Mouse (Mus musculus): ENCODE results near the gene Apoa1. TPM values are rescaled to one million over a fixed set of nuclear protein-coding genes. Genes with fewer than 3 reads are reported as not detected.
A peak's percentile ranks its signal among the peaks of the same experiment; 100 is the strongest.

The Apoa1 gene
- polyA plus RNA-seq, 1 experiment from 2014 or later = 2.9 TPM

DNA sequence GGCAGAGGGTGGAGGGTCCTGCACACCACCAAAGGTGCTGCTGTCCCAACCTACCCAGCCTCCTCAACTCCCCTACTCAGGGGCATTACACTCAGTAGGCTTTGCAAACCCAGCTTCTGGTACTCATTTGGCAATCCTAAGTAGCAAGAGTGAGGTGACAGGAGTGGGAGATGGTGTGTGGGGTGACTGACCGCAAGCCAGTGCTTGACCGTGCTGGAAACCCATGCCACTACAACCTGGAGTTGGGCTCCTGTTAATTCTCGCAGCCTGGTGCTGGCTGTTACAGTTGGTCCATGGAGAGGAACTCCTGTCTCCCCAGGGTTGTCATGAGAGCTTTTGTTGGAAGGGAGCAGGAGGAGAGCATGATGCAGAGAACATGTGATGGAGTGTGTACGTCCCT, 42.4 kb downstream of the Apoa1 start:
- peaks cover under 1% of the 10 kb centered on the region; the same call in 1 of the 2 replicates for H3K36me3 ChIP-seq (ENCODE audit: control insufficient read depth, insufficient read depth, low read length)
- H3K9me3 ChIP-seq (ENCODE audit: control insufficient read depth, low read length) = no peaks in the 10 kb centered on the region
- H3K27me3 ChIP-seq (ENCODE audit: control insufficient read depth, insufficient read depth, low read length) = peaks cover 4% of the 10 kb centered on the region; the same call in 1 of the 2 replicates
- no peak overlapping the region for H3K4me3 ChIP-seq (ENCODE audit: low read depth, low read length)
- H3K4me2 ChIP-seq (ENCODE audit: low read depth, severe bottlenecking) = no peak overlapping the region
- 89% methylated on average over 4 of the region's 4 CpGs for WGBS
- H3K4me1 ChIP-seq (ENCODE audit: control insufficient read depth, insufficient read depth, low read length) = 0 out of 2 replicates have a peak, but pooled peaks cover 3% of the 10 kb centered on the region
- no peak overlapping the region for H3K27ac ChIP-seq (replicated peaks; ENCODE audit: low read depth, low read length)
- ATAC-seq (ENCODE audit: insufficient number of reproducible peaks, low FRiP score, low TSS enrichment, low read depth) (no peak), DNase-seq (ENCODE audit: low spot score) (no peak)
- H3K9ac ChIP-seq (ENCODE audit: low read length) = no peak overlapping the region

DNA sequence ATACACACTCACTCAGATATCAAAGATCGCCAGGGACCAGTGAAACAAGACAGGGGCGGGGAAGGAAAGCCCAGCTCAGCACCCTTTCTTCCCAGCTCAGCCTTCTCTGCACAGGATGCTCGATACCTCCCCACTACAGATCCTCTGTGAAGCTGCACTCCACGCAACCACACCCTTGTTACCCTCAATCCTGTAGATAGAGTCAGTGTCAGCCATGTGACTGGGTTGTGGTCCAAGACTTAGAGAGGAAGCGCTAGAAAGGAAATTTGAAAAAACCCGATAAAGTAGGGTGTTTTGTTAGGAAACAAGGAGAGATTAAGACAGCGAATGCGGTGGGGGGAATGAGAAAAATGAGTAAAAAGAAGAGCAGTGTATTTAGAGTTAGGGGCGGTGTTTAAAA, 43.7 kb downstream of the Apoa1 start:
- 84% methylated on average over 9 of the region's 9 CpGs for WGBS
- Histone ChIP-seq H3K27me3 (ENCODE audit: control insufficient read depth, insufficient read depth, low read length) (peaks cover 4% of the 10 kb centered on the region; the same call in 1 of the 2 replicates), H3K4me2 (ENCODE audit: low read depth, severe bottlenecking) (no peak overlapping the region), H3K4me1 (ENCODE audit: control insufficient read depth, insufficient read depth, low read length) (0 out of 2 replicates have a peak, but pooled peaks cover 3% of the 10 kb centered on the region), H3K9me3 (ENCODE audit: control insufficient read depth, low read length) (no peaks in the 10 kb centered on the region), H3K27ac (replicated peaks; ENCODE audit: low read depth, low read length) (no peak overlapping the region), H3K4me3 (ENCODE audit: low read depth, low read length) (no peak overlapping the region), H3K36me3 (ENCODE audit: control insufficient read depth, insufficient read depth, low read length) (peaks cover 6% of the 10 kb centered on the region), H3K9ac (ENCODE audit: low read length) (no peak overlapping the region)
- ATAC-seq (ENCODE audit: insufficient number of reproducible peaks, low FRiP score, low TSS enrichment, low read depth) (no peak), DNase-seq (ENCODE audit: low spot score) (no peak)

GRCm38 (mm10) chr9:46272677-46273454, 44.5 kb downstream of the Apoa1 start, which contains the start of gene Zpr1:
Zpr1 (plus strand) TSS chr9:46273064.
- ATAC-seq (ENCODE audit: insufficient number of reproducible peaks, low FRiP score, low TSS enrichment, low read depth) = peak; percentile 88

GRCm38 (mm10) chr9:46274494-46274893, 46.1 kb downstream of the Apoa1 start:
- no peak for DNase-seq (ENCODE audit: low spot score)
- H3K27ac ChIP-seq (replicated peaks; ENCODE audit: low read depth, low read length) = no peak overlapping the region
- H3K36me3 ChIP-seq (ENCODE audit: control insufficient read depth, insufficient read depth, low read length) = peaks cover 11% of the 10 kb centered on the region
- no peaks in the 10 kb centered on the region for H3K9me3 ChIP-seq (ENCODE audit: control insufficient read depth, low read length)
- H3K4me1 ChIP-seq (ENCODE audit: control insufficient read depth, insufficient read depth, low read length) = 0 out of 2 replicates have a peak, but pooled peaks cover 3% of the 10 kb centered on the region
- no peak overlapping the region for H3K4me2 ChIP-seq (ENCODE audit: low read depth, severe bottlenecking)
- WGBS = 86% methylated on average over 9 of the region's 9 CpGs
- H3K9ac ChIP-seq (ENCODE audit: low read length) = no peak overlapping the region
- ATAC-seq (ENCODE audit: insufficient number of reproducible peaks, low FRiP score, low TSS enrichment, low read depth) = no peak
- H3K27me3 ChIP-seq (ENCODE audit: control insufficient read depth, insufficient read depth, low read length) = peaks cover 4% of the 10 kb centered on the region; the same call in 1 of the 2 replicates
- H3K4me3 ChIP-seq (ENCODE audit: low read depth, low read length) = no peak overlapping the region

More at GRCm38 (mm10) chr9:46272677-46273454, 44.5 kb downstream of the Apoa1 start, which contains the start of gene Zpr1:
- Histone ChIP-seq H3K4me2 (ENCODE audit: low read depth, severe bottlenecking) (peak within 1 kb of the TSS; percentile 84), H3K27me3 (ENCODE audit: control insufficient read depth, insufficient read depth, low read length) (peaks cover 4% of the 10 kb centered on the region; the same call in 1 of the 2 replicates), H3K4me1 (ENCODE audit: control insufficient read depth, insufficient read depth, low read length) (0 out of 2 replicates have a peak, but pooled peaks cover 3% of the 10 kb centered on the region), H3K9me3 (ENCODE audit: control insufficient read depth, low read length) (no peaks in the 10 kb centered on the region), H3K36me3 (ENCODE audit: control insufficient read depth, insufficient read depth, low read length) (peaks cover 6% of the 10 kb centered on the region), H3K4me3 (ENCODE audit: low read depth, low read length) (peak within 1 kb of the TSS; percentile 88), H3K27ac (replicated peaks; ENCODE audit: low read depth, low read length) (no peak within 1 kb of the TSS), H3K9ac (ENCODE audit: low read length) (peak within 1 kb of the TSS; percentile 63)
- 7% methylated on average over 45 of the region's 45 CpGs for WGBS
- peak; percentile 91 for DNase-seq (ENCODE audit: low spot score)

Other genes starting within 250 kb of the Apoa1 start
- gene Pafah1b2, start 215.9 kb upstream of the Apoa1 start, polyA plus RNA-seq (2014; fragmentation: Nextera tagmentation; extraction: Ambion mirVana) = 219 and 224 TPM in 2 replicates
- 10.6 and 10.8 TPM in 2 replicates for gene Sik3, start 215.8 kb upstream of the Apoa1 start, polyA plus RNA-seq (2014; fragmentation: Nextera tagmentation; extraction: Ambion mirVana)
- gene Apoc3, start 7.1 kb downstream of the Apoa1 start, polyA plus RNA-seq (2014; fragmentation: Nextera tagmentation; extraction: Ambion mirVana) = not detected in 2 replicates
- gene Apoa4, start 12.1 kb downstream of the Apoa1 start, polyA plus RNA-seq (2014; fragmentation: Nextera tagmentation; extraction: Ambion mirVana) = not detected in 2 replicates
- 0.08 TPM in 1 of 2 replicates, not detected in the other for gene Apoa5, start 40.1 kb downstream of the Apoa1 start, polyA plus RNA-seq (2014; fragmentation: Nextera tagmentation; extraction: Ambion mirVana)
- 60.4 and 64.2 TPM in 2 replicates for gene Zpr1, start 44.5 kb downstream of the Apoa1 start, polyA plus RNA-seq (2014; fragmentation: Nextera tagmentation; extraction: Ambion mirVana)
- 37.9 and 38.9 TPM in 2 replicates for gene Bud13, start 54.4 kb downstream of the Apoa1 start, polyA plus RNA-seq (2014; fragmentation: Nextera tagmentation; extraction: Ambion mirVana)
- 0.08 TPM in 1 of 2 replicates, not detected in the other for gene 4931429L15Rik, start 91.4 kb downstream of the Apoa1 start, polyA plus RNA-seq (2014; fragmentation: Nextera tagmentation; extraction: Ambion mirVana)

All from limb, embryonic 11.5 days (tissue).